Mouse (Mus musculus) mature B cell (primary cell): ENCODE data around the gene Dpy30.

Source experiments
- in situ Hi-C: fragments of 300-500 bp; cut with MboI; formaldehyde crosslinking; loops from 2 replicates; pipeline ENCODE4 v1.14.3; 2019

Gene Dpy30

DNA sequence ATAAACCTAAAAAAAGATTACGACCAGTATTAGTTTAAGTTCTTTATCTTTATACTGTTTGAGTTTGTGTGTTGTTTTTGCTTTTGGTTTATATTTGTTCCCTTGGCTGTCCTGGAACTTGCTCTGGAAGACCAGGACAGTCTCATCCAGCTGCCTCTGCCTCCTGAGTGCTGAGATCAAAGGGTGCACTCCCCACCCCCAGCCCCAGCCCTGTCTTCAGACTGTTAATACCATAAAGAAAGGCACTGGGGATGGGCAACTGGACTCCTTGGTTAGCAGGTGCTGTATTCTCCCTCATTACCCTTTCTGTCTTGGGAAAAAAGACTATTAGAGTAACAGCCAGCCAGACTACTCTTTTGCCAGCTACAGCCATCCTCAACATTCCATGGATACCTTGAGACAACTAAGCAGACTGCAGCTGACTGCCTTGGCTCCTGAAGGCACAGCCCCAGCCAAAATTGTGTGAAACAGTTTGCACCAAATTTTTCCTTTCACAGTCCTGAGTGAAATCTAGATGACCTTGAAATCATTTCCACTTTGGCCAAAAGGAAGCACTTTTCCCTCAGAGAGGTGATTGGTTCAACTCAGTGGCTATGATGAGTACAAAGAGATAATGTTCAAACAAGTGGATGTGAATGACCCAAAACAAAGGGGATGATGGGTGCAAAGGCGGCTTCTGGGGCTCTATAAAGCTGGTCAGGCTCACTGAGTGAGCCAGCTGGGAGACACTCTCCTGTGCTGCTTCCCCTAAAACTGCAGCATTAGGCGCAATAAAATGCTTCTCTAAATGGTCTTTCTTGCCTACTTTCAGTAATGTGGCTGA is 59.2 kb downstream of the Dpy30 start:
- in situ Hi-C loops: no loop called here

DNA sequence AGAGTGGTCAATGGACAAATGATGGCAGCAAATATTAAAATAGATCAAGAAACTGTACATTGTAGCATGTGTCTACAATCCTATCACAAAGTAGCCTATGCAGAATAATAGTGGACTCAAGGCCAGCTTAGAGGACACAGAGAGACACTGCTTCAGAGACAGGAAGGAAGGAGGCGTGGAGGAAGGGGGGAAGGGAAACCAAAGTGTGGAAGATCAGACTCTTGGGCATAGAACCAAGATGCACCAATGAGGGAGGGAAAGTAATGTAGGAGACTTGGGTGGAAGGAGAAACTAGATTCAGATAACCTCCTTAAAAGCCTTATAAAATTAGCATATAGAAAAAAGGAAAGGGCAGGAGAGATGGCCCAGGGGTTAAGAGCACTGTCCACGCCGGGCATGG is 61.3 kb downstream of the Dpy30 start:
- in situ Hi-C loops: no loop called here
